Mouse (Mus musculus) neural tube, embryonic 14.5 days (tissue): ENCODE results near the gene Kitl. TPM values are rescaled to one million over a fixed set of nuclear protein-coding genes. Genes with fewer than 3 reads are reported as not detected.

Source experiments
- ATAC-seq: fragments of 200-750 bp; cut with Nextera tagmentation; 2 replicates; pipeline ENCODE4 v1.8.0; 2017; ENCODE audit warnings: low read depth, mild to moderate bottlenecking, moderate TSS enrichment, moderate library complexity
- H3K27ac ChIP-seq: fragments of 300-500 bp; sonication (generic); 2 replicates; pipeline ENCODE4 v1.5.1; 2014; ENCODE audit warnings: low read depth, mild to moderate bottlenecking, control low read depth, low read length, moderate library complexity, mixed read lengths
- H3K27me3 ChIP-seq: fragments of 300-500 bp; sonication (generic); 2 replicates; pipeline ENCODE4 v1.6.1; 2014; ENCODE audit warnings: low read length; ENCODE audit not compliant: control insufficient read depth, insufficient read depth
- H3K36me3 ChIP-seq: fragments of 300-500 bp; sonication (generic); 2 replicates; pipeline ENCODE4 v1.6.1; 2014; ENCODE audit warnings: low read length, mixed read lengths; ENCODE audit not compliant: control insufficient read depth, insufficient read depth
- H3K4me1 ChIP-seq: fragments of 300-500 bp; sonication (generic); 2 replicates; pipeline ENCODE4 v1.6.1; 2014; ENCODE audit warnings: low read length; ENCODE audit not compliant: control insufficient read depth, insufficient read depth
- H3K4me2 ChIP-seq: fragments of 300-500 bp; sonication (generic); 2 replicates; pipeline ENCODE4 v1.6.1; 2014; ENCODE audit warnings: mild to moderate bottlenecking, low read depth, low read length, control low read depth
- H3K4me3 ChIP-seq: fragments of 300-500 bp; sonication (generic); 2 replicates; pipeline ENCODE4 v1.5.1; 2014; ENCODE audit warnings: low read depth, low read length, control low read depth, mixed read lengths
- H3K9ac ChIP-seq: fragments of 300-500 bp; sonication (generic); replicated peaks from 2 replicates; pipeline ENCODE4 v1.6.1; 2014; ENCODE audit warnings: low read depth, mild to moderate bottlenecking, control low read depth, low read length, mixed read lengths
- H3K9me3 ChIP-seq: fragments of 300-500 bp; sonication (generic); 2 replicates; pipeline ENCODE4 v1.6.1; 2016; ENCODE audit warnings: low read length; ENCODE audit not compliant: control insufficient read depth
- WGBS: fragments of 180-500 bp; shearing (Covaris S2); extraction: QIAGEN DNeasy Blood & Tissue Kit; methylation state at CpG from one replicate; pipeline ENCODE4 v1.1.7; 2014; 5-methylcytosine and 5-hydroxymethylcytosine counted together
- polyA plus RNA-seq: library from polyadenylated mRNA; unstranded; fragments of >200 nt; fragmentation: Nextera tagmentation; extraction: Ambion mirVana; gene quantifications from 2 replicates; pipeline ENCODE4 v1.2.1, GENCODE M21; 2014

Gene Kitl
- polyA plus RNA-seq, 1 experiment from 2014 or later: 40.4 TPM

GRCm38 (mm10) chr10:100019246-100020195, 4.1 kb downstream of the Kitl start:
- peaks cover 4% of the 10 kb centered on the region; the same call in 1 of the 2 replicates for H3K4me1 ChIP-seq
- no peak overlapping the region for H3K27ac ChIP-seq
- no peak overlapping the region; the same call in 1 of the 2 replicates for H3K4me2 ChIP-seq
- H3K9me3 ChIP-seq: no peaks in the 10 kb centered on the region
- no peak overlapping the region for H3K9ac ChIP-seq
- no peak for ATAC-seq
- peaks cover 3% of the 10 kb centered on the region; the same call in 1 of the 2 replicates for H3K27me3 ChIP-seq
- 37% methylated on average over 17 of the region's 17 CpGs for WGBS
- no peak overlapping the region for H3K4me3 ChIP-seq
- H3K36me3 ChIP-seq: no peaks in the 10 kb centered on the region

GRCm38 (mm10) chr10:100022090-100022834, 6.8 kb downstream of the Kitl start:
- H3K27me3 ChIP-seq: no peaks in the 10 kb centered on the region; the same call in 1 of the 2 replicates
- H3K36me3 ChIP-seq: no peaks in the 10 kb centered on the region
- H3K4me3 ChIP-seq: no peak overlapping the region
- ATAC-seq: peak; percentile 64
- no peak overlapping the region for H3K9ac ChIP-seq
- no peak overlapping the region for H3K4me2 ChIP-seq
- 13% methylated on average over 11 of the region's 11 CpGs for WGBS
- H3K27ac ChIP-seq: no peak overlapping the region
- H3K9me3 ChIP-seq: no peaks in the 10 kb centered on the region
- H3K4me1 ChIP-seq: peaks cover under 1% of the 10 kb centered on the region; the same call in 1 of the 2 replicates

GRCm38 (mm10) chr10:100022835-100023093, 7.3 kb downstream of the Kitl start:
- no peak for ATAC-seq
- no peak overlapping the region for H3K27ac ChIP-seq

GRCm38 (mm10) chr10:100025665-100026064, 10.2 kb downstream of the Kitl start:
- no peak overlapping the region for H3K9ac ChIP-seq
- 81% methylated on average over 8 of the region's 8 CpGs for WGBS
- ATAC-seq: no peak
- no peaks in the 10 kb centered on the region for H3K9me3 ChIP-seq
- H3K4me3 ChIP-seq: no peak overlapping the region
- H3K36me3 ChIP-seq: no peaks in the 10 kb centered on the region
- H3K27ac ChIP-seq: no peak overlapping the region
- H3K27me3 ChIP-seq: no peaks in the 10 kb centered on the region
- no peak overlapping the region for H3K4me2 ChIP-seq
- no peaks in the 10 kb centered on the region; the same call in 1 of the 2 replicates for H3K4me1 ChIP-seq

More at GRCm38 (mm10) chr10:100022835-100023093, 7.3 kb downstream of the Kitl start:
- Histone ChIP-seq H3K9ac (no peak overlapping the region), H3K4me1 (no peaks in the 10 kb centered on the region; the same call in 1 of the 2 replicates), H3K4me3 (no peak overlapping the region), H3K9me3 (no peaks in the 10 kb centered on the region), H3K36me3 (no peaks in the 10 kb centered on the region), H3K27me3 (no peaks in the 10 kb centered on the region), H3K4me2 (no peak overlapping the region)
- WGBS: 25% methylated on average over 1 of the region's 1 CpGs

GRCm38 (mm10) chr10:100026778-100027177, 11.3 kb downstream of the Kitl start:
- no peak overlapping the region for H3K4me2 ChIP-seq
- H3K9me3 ChIP-seq: no peaks in the 10 kb centered on the region
- WGBS: 78% methylated on average over 1 of the region's 1 CpGs
- no peak for ATAC-seq
- H3K36me3 ChIP-seq: no peaks in the 10 kb centered on the region
- H3K27me3 ChIP-seq: no peaks in the 10 kb centered on the region
- H3K4me3 ChIP-seq: no peak overlapping the region
- no peaks in the 10 kb centered on the region; the same call in 1 of the 2 replicates for H3K4me1 ChIP-seq
- no peak overlapping the region for H3K9ac ChIP-seq
- no peak overlapping the region for H3K27ac ChIP-seq

GRCm38 (mm10) chr10:100030385-100030784, 15.0 kb downstream of the Kitl start:
- H3K27me3 ChIP-seq: no peaks in the 10 kb centered on the region
- H3K9ac ChIP-seq: no peak overlapping the region
- H3K4me3 ChIP-seq: no peak overlapping the region
- WGBS: 77% methylated on average over 5 of the region's 5 CpGs
- no peak overlapping the region for H3K27ac ChIP-seq
- no peaks in the 10 kb centered on the region for H3K36me3 ChIP-seq
- no peak for ATAC-seq
- no peaks in the 10 kb centered on the region for H3K9me3 ChIP-seq
- H3K4me2 ChIP-seq: no peak overlapping the region
- no peaks in the 10 kb centered on the region for H3K4me1 ChIP-seq

GRCm38 (mm10) chr10:100030980-100031516, 15.6 kb downstream of the Kitl start:
- Histone ChIP-seq H3K9me3 (no peaks in the 10 kb centered on the region), H3K27ac (no peak overlapping the region), H3K4me2 (no peak overlapping the region), H3K36me3 (no peaks in the 10 kb centered on the region), H3K27me3 (no peaks in the 10 kb centered on the region), H3K4me3 (no peak overlapping the region), H3K4me1 (no peaks in the 10 kb centered on the region), H3K9ac (no peak overlapping the region)
- peak; percentile 41; the same call in 1 of the 2 replicates for ATAC-seq
- WGBS: 86% methylated on average over 12 of the region's 12 CpGs

GRCm38 (mm10) chr10:100031631-100032030, 16.2 kb downstream of the Kitl start:
- no peak overlapping the region for H3K4me3 ChIP-seq
- no peaks in the 10 kb centered on the region for H3K36me3 ChIP-seq
- H3K4me1 ChIP-seq: no peaks in the 10 kb centered on the region
- 47% methylated on average over 11 of the region's 11 CpGs for WGBS
- no peak for ATAC-seq
- H3K9me3 ChIP-seq: no peaks in the 10 kb centered on the region
- H3K9ac ChIP-seq: no peak overlapping the region
- no peak overlapping the region for H3K27ac ChIP-seq
- no peak overlapping the region for H3K4me2 ChIP-seq
- H3K27me3 ChIP-seq: no peaks in the 10 kb centered on the region
